Mouse (Mus musculus): ENCODE results near the gene Hsf4. TPM values are rescaled to one million over a fixed set of nuclear protein-coding genes. Genes with fewer than 3 reads are reported as not detected.

Gene Hsf4
- total RNA-seq, 4 experiments from 2014 or later, result 8.8 to 12.6 (median 10.9) TPM

DNA sequence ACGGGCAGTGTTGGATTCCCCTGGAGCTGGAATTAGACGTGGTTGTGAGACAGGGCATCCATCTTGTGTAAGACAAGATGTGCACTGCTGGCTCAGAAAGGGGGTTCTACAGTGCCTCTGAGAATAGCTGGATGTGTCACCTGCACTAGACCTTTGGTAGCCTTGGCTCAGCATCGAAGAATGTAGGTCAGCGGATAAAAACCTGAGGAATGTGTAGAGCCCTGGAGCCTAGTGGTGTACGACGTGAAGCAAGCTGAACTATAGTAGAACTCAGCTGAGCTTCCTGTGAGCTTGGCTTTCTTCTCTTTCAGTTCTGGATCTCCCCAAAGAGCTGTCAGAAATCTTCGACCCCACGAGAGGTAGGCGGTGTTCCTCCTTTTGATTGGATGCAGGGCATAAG, 34.3 kb downstream of the Hsf4 start:
- DNase-seq (ENCODE audit: low spot score in 2 of 2), result no peak

DNA sequence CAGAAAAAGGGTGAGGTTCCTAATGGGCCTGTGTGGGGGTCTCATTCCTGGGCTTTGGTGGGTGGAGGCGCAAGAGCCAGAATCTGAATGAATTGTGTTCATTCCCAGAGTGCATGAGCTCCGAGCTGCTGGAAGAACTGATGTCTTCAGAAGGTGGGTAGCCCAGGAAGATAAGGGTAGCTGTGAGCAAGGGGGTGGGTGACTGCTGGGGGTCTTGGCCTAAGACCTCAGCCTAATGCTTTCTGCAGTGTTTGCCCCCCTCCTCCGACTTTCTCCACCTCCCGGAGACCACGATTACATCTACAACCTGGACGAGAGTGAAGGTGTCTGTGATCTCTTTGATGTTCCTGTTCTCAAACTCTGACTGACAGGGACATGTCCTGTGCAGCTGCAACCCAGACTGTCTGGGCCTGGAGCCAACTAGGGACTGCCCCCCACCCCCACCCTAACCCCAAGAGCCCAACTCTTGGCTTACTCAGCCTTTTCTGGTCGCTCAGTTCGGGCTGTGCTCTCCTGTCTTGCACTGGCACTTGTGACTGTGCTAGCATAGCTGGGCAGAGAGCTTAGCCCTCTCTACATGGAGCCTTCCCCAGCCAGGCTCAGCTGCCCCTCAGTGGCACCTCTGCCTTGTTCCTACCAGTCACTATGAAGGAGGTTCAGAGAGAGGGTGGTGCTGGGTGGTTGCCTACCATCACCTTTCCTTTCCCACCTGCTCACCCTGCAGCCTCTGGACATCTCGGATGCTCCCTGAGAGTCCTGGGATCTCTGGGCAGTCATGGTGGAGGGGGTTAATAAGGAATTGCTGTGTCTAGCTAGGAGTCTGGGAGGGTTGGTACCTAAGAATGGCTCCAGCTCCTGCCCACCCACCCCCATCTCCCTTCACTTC, 35.0 kb downstream of the Hsf4 start:
- DNase-seq (ENCODE audit: low spot score in 2 of 2), result no peak

DNA sequence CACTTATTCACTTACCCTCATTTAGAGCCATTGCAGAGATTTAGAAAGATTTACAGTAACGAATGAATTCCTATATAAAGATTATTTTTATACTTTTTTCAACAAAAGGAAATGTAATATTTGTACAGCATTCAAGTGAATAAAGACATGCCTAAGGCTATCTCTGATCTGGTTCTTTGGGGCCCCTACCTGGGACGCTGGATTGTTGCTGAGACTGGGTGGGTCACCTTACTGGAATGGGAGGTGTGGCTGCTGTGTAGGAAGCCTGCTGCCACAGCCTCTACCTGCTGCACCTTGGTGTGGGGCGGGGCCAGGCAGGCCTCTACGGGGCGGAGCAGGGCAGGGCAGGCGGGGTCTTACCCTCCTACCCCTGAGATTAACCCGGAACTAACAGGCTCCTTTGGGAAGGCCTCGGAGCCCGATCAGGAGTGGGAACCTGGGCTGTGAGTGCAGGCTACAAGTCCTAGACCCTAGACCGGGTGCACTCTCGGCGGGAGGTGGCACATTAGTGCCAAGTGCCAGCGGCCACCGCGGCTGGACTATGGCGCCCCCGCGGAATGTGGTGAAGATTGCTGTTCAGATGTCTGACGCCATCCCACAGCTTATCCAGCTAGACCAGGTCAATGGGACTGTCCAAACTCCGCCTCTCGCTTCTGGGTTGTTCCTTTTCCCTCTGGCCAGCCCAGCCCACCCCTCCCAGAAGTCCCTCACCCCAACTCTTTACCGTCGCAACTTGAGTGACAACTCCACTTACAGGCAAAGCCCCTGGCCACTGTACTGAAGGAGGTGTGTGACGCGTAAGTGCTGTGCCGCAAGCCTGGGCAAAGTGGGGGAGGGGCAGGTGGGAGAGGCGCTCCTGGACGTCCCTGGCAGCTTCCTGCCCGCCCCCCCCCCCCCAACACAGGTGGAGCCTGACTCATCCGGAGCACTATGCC, 35.9 kb downstream of the Hsf4 start, which contains the start of gene Elmo3:
Gene Elmo3 (plus strand): TSS at position 391 of the 935 bp plus-strand sequence.
- DNase-seq (ENCODE audit: low spot score in 2 of 2), result no peak

DNA sequence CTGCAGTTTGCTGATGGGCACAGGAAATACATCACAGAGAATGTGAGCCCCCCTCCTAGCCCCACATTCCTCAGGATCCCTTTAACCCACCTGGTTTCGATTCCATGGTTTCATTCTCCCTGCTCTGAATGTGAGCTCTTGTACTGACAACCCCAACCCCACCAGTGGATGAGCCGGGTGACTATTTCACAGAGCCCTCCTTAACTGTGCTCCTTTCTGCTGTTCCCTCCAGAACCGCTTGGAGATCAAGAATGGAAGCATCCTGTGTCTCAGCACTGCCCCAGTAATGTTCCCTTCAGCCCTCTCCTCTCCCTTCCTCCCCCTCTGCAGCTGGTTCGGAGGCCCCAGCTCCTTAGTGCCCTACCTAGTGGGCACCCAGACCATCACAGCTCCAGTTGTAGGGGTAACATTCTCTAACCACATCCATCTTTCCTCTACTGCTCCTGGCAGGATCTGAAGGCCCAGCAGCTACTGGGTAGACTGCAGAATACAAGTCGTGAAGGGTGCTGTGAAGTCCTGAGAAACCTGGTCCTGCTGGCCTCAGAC, 36.6 kb downstream of the Hsf4 start:
- DNase-seq (ENCODE audit: low spot score in 2 of 2), result no peak

DNA sequence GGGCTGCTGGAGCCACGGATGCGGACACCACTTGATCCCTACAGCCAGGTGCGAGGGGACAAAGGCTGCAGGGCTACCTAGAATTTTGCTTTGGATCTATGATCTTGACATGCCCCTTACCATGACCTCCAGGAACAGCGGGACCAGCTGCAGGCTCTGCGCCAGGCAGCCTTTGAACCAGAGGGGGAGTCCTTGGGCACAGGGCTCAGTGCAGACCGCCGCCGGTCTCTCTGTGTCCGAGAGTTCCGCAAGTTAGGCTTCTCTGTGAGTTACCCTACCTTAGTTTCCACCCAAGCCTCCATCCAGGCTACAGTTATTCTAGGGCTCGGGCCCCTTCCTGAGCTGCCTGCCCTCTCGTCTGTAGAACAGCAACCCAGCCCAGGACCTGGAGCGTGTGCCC, 38.1 kb downstream of the Hsf4 start:
- no peak for DNase-seq (ENCODE audit: low spot score in 2 of 2)

DNA sequence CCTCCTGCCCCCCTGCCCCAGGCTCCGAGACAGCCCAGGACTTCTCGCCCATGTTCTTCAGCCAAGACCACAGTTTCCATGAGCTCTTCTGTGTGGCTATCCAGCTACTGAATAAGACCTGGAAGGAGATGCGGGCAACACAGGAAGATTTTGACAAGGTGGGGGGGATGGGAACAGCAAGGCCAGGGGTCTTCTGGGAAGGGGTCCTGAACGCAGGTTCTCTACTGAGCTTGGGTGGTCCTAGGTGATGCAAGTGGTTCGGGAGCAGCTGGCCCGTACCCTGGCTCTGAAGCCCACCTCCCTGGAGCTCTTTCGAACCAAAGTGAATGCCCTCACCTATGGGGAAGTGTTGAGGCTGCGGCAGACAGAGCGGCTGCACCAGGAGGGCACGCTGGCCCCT, 38.8 kb downstream of the Hsf4 start:
- DNase-seq (ENCODE audit: low spot score in 2 of 2), result no peak

DNA sequence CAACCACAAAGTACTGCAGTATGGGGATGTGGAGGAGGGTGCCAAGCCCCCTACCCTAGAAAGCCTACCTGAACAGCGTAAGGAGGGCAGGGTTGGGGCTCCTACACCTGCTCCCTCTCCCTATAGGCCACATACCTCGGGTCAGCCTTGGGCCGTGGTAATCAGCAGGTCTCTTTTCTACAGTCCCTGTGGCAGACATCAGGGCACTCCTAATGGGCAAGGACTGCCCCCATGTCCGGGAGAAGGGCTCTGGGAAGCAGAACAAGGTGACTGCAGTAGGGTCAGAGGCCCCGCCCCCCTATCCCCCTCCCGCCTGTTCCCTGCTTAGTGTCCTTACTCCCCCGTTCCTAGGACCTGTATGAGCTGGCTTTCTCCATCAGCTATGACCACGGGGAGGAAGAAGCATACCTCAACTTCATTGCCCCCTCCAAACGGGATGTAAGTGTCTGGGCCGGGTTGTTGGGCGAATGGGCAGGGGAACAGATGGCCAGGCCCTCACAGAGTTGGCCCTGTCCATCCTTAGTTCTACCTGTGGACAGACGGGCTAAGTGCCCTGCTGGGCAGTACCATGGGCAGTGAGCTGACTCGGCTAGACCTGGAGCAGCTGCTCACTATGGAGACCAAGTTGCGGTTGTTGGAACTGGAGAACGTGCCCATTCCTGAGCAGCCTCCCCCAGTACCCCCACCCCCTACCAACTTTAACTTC, 39.7 kb downstream of the Hsf4 start:
- no peak for DNase-seq (ENCODE audit: low spot score in 2 of 2)

DNA sequence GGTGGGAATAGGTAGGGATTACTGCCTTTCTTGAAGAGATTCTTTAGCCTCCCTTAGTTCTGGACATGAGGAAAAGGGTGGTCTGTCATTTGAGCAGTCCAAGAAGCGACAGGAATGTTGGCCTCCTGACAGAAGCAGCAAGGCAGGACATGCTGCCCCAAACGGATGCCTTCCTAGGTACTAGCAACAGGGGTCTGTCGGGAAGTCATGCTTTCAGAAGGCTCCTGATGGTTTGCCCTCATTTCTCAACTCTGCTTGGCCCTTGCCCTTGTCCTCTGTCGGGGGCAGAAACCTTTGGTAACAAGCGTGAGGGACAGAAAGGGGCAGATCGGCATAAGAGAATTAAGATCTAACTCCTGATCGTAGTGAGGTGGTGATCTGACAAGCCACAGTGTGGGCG, 40.5 kb downstream of the Hsf4 start:
- no peak for DNase-seq (ENCODE audit: low spot score in 2 of 2)

DNA sequence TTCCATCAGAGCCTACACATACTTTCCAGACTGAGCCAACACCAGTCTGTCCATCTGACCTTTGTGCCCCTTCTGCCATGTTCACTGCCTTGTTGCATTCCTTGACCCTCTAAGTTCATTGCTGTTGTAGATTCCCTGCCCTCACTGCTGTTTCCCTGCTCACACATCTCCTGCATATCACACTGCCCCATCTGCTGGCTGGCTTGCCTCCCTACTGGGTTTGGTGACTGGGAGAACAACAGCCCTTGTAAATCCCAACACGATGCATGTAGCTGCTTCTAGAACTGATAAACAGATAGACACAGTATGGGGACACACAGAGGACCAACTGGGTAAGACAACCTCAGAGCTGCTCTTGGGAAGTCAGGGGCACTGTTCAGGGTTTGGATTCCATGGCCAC, 42.1 kb downstream of the Hsf4 start:
- no peak for DNase-seq (ENCODE audit: low spot score in 2 of 2)

DNA sequence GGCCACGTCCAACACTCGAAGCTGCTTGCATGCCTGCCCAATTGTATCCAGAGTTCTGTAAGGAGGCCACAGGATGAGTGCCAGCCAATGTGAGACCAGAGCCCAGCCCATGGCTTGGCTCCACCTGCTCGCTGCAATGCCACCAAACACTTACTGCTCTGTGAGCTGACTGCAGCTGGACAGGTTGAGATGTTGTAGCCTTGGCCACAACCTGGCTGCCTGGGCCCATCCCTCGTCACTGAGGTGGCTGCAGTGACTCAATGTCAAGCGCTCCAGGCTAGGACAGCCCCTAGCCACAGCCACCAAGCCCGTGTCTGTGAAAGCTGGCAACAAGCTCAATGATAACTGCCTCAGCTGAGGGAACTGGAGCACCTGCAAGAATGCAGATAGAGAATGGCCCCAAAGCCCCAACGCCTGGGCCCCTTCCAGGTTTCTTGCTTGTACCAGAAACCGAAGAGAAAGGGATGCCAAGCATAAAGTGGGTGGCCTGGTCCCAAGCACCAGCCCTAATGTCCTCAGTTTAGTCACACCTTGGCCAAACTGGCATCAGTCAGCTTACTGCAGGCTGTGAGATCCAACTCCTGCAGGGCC, 43.4 kb downstream of the Hsf4 start:
- DNase-seq (ENCODE audit: low spot score in 2 of 2), result no peak

DNA sequence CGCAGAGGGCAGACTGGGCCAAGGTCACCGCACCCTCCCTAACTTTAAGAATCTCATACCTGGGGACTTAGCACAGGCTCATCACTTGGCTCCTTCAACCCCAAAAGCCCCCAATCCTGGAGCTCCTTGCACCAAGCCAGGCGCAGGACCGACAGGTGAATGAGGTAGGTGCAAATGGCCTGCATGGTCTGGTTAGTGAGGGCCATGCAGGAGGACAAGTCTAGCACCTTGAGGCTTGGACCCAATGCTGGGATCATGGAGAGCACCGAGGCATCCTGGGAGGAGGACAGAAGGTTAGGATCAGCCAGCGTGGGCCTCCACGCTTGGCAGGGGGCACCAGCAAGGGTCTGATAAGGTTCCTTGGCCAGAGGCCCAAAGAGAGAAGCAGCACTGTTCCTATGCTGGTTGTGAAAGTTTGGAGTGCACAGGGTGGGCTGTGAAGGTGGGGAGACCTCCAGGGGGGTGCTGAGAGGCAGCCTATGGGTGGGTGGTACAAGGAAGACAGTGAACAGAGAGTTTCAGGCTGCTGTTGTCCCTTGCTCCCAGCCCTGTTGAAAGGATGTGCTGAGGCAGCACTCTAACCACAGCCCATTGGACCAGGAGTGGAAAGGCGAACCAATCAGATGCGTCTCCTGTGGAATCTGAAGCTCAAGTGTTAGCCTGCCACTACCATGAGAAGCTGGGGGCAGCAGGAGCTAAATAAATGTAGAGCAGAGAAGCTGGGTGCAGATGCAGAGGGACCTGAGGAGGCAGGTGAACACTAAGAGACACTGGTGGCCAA, 44.2 kb downstream of the Hsf4 start:
- no peak for DNase-seq (ENCODE audit: low spot score in 2 of 2)

DNA sequence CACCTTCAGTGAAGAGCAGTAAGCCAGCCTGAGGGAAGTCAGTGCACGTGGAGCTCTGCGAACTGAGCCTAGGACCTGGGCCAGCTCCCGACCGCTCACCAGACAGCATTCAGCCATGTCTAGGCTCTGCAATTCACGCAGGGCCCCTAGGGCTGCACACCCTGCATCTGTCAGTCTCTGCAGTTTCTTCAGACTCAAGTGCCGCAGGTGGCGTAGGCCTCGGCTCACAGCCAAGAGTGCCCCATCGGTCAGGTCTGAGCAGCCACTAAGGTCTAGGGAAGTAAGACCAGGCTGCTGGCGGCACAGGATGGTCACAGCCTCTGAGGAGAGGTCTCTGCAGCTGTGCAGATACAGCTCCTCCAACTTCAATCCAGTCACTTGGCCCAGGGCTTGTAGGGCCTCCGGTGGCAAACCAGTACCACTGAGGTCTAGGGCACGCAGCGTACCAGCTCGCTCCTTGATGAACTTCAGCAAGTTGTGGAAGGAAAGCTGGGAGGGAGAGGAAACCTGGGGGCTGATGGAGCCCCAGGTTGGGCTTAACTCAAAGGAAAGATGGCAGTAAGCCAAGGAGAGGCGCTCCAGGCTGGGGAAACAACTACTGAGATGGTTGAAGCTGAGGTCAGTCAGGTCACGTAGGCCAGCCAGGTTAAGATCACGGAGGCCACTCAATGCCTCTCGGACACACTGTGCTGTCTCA, 45.6 kb downstream of the Hsf4 start:
- no peak for DNase-seq (ENCODE audit: low spot score in 2 of 2)

DNA sequence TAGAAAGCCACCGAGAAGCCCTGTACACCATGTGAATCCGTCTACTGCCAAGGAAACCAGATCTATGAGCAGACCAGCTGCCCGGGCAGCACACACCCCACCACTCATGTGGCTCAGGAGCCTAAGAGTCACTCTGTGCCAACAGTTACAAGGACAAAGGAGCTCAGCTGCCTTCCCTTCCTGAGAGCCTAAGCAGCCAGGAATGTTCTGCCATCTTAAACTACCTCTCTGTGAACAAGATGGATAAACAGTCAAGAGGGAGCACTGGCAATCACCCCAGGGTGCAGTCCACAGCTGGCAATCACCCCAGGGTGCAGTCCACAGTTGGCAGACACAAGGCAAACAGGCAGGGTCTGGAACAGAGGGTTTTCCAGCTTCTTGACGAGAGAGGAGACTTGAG, 48.3 kb downstream of the Hsf4 start:
- no peak for DNase-seq (ENCODE audit: low spot score in 2 of 2)

DNA sequence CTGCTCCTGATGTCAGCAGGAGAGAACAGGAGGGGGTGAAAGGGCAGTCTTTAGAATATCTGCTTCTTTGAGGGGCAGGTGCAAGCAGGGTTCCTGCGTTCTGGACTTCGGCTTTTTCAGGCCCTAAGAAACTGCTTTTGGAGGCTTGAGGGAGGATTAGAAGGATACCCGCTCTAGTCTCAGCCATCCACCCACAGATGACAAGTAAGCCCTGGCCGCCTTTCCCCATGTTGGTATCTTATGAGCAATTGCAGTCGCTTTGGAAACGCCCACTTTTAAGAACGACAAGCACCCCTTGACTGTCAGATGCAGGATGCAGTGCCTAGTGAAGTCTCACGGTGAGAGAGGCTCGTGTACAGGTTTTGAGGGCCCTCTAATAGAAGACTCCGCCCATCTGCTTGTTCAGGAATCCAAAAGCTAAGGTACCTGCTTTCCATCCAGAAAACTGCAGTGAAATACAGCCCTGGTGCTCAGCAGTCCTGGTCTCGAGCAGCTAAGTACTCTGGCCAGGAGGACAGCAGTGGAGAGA, 49.1 kb downstream of the Hsf4 start:
- DNase-seq (ENCODE audit: low spot score in 2 of 2), result no peak

DNA sequence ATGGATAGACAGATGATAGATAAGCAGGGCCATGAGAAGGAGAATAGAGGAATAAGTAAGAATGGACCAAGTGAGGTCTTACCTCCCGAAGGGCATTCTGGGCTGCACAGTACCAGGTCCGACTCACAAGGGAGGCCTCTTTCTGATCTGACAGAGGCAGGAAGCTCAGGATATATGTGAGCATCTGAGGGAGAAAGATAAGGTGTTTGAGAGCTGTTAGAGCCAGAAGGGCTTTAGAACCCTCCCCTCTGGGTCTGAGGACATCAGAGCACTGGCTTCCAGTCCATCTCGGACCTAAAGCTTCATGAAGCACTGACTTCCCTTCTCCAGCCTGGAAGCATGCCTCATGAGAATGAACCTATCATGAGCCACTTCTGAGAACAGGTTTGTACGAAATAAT, 53.6 kb downstream of the Hsf4 start:
- DNase-seq (ENCODE audit: low spot score in 2 of 2), result no peak

Data from gastrocnemius, adult 8-10 months (tissue).